In genomic region chr10:85136573-85136972, GRCm38 (mm10) we compare ENCODE assay signal across 19 mouse cellular contexts. TPM values are rescaled to one million over a fixed set of nuclear protein-coding genes. Genes with fewer than 3 reads are reported as not detected.
DNase-seq lines count a peak whose midpoint lies in the region; TF ChIP-seq lines count a peak whose summit lies in the region.
"Had no signal": no experiment of that assay in that cellular context is flagged by ENCODE, and none has a peak within 500 bp of the region (broad histone marks: within the 10 kb centered on the region; RNA-seq: fewer than 3 reads in every experiment).

No protein-coding gene starts in this region.

- DNase-seq in heart, adult 11 months, result peak; percentile 72
- no peak for DNase-seq in heart, embryonic 10.5 days (ENCODE audit: low spot score)
- no peak for DNase-seq in adrenal gland, postnatal 4 days (ENCODE audit: low spot score in 2 of 2)
- DNase-seq: adrenal gland, adult 2 months; adrenal gland, adult 8-10 months; adrenal gland, postnatal 10 days; adrenal gland, postnatal 14 days; adrenal gland, postnatal 25 days; adrenal gland, postnatal 36 days; B cell, adult 2 months; cerebellum, adult 11 months; cerebellum, adult 11-12 months; cerebellum, adult 18-20 months; cerebellum, adult 2 months had no signal

- peaks cover 2% of the 10 kb centered on the region; the same call in 1 of the 2 replicates for H3K36me3 ChIP-seq in heart, embryonic 10.5 days
- H3K36me3 ChIP-seq in myocyte (ENCODE audit: control insufficient read depth, insufficient read depth), result peaks cover 6% of the 10 kb centered on the region
- H3K36me3 ChIP-seq: G1E had no signal

- H3K27me3 ChIP-seq in heart, embryonic 10.5 days (ENCODE audit: insufficient read depth, poor library complexity, severe bottlenecking), result no peaks in the 10 kb centered on the region
- H3K27me3 ChIP-seq in myocyte (ENCODE audit: control insufficient read depth, insufficient read depth, insufficient read length), result no peaks in the 10 kb centered on the region
- H3K27me3 ChIP-seq: CH12.LX, Patski had no signal

- H3K4me3 ChIP-seq in heart, embryonic 10.5 days, result no peak overlapping the region
- no peak overlapping the region for H3K4me3 ChIP-seq in myocyte

- no peak overlapping the region for H3ac ChIP-seq in myocyte (ENCODE audit: control insufficient read depth, insufficient read length)

- H3K27ac ChIP-seq in heart, embryonic 10.5 days, result no peak overlapping the region

- no peak overlapping the region for H3K4me2 ChIP-seq in myocyte (ENCODE audit: low read depth)

- H3K79me2 ChIP-seq in myocyte (ENCODE audit: control insufficient read depth, insufficient read depth), result no peaks in the 10 kb centered on the region

- no peaks in the 10 kb centered on the region for H3K4me1 ChIP-seq in heart, embryonic 10.5 days

- H3K9me3 ChIP-seq in heart, embryonic 10.5 days, result no peaks in the 10 kb centered on the region
- H3K9me3 ChIP-seq: G1E had no signal

- 87% methylated on average over 6 of the region's 6 CpGs for whole genome bisulfite sequencing in heart, embryonic 10.5 days

- no peak for TF ChIP-seq POLR2A in myocyte (IDR thresholded peaks at IDR 0.05; ENCODE audit: insufficient read length, low read depth)

TF ChIP-seq in myocyte, 11 proteins besides CTCF, POLR2A, EP300 and RAD21:
- TF ChIP-seq MAX (IDR thresholded peaks at IDR 0.05; ENCODE audit: low read depth) (no peak), MYOG (IDR thresholded peaks at IDR 0.05; ENCODE audit: control insufficient read depth in 1 of 3, insufficient read depth in 1 of 3, insufficient read length in 2 of 3, low read depth in 2 of 3) (peak in 2 of 3 experiments; percentile 17 to 56), MYOD1 (IDR thresholded peaks at IDR 0.05; ENCODE audit: control insufficient read depth in 1 of 3, insufficient read length in 2 of 3, low read depth in 2 of 3) (peak in 2 of 3 experiments; percentile 49 to 73)

RNA-seq across cellular contexts. Expression of gene Mterf2, which starts 8.7 kb away (rescaled TPM):
- polyA plus RNA-seq in heart, embryonic 10.5 days (2016; fragmentation: Nextera tagmentation; extraction: Ambion mirVana), result 15.0 and 17.0 TPM in 2 replicates
- 3.9 TPM for polyA plus RNA-seq in myocyte (2012; fragmentation: generic; extraction: Trizol)
- 10 to 100 TPM; 11.1 to 11.3 TPM for total RNA-seq in adrenal gland, postnatal 4 days (2021)

RNA-seq across cellular contexts. Expression of gene Tmem263, which starts 34.1 kb away (rescaled TPM):
- 52.5 and 59.8 TPM in 2 replicates for polyA plus RNA-seq in heart, embryonic 10.5 days (2016; fragmentation: Nextera tagmentation; extraction: Ambion mirVana)
- polyA plus RNA-seq in myocyte (2012; fragmentation: generic; extraction: Trizol), result 12.6 TPM
- total RNA-seq in adrenal gland, postnatal 4 days (2021), result 10 to 100 TPM; 30.4 to 33.0 TPM

RNA-seq across cellular contexts. Expression of gene Fhl4, which starts 34.3 kb away (rescaled TPM):
- 1.1 and 1.4 TPM in 2 replicates for polyA plus RNA-seq in heart, embryonic 10.5 days (2016; fragmentation: Nextera tagmentation; extraction: Ambion mirVana)
- 0.24 TPM for polyA plus RNA-seq in myocyte (2012; fragmentation: generic; extraction: Trizol)
- total RNA-seq in adrenal gland, postnatal 4 days (2021), result 1 to 10 TPM in 1 of 2 experiments, under 1 TPM in 1; 0.92 to 1.3 TPM

RNA-seq across cellular contexts. Expression of gene Cry1, which starts 48.3 kb away (rescaled TPM):
- polyA plus RNA-seq in heart, embryonic 10.5 days (2016; fragmentation: Nextera tagmentation; extraction: Ambion mirVana), result 18.6 and 21.1 TPM in 2 replicates
- polyA plus RNA-seq in myocyte (2012; fragmentation: generic; extraction: Trizol), result 6.1 TPM
- 10 to 100 TPM; 18.8 to 19.5 TPM for total RNA-seq in adrenal gland, postnatal 4 days (2021)
- total RNA-seq: MEL had no signal
- polyA plus RNA-seq: G1E had no signal
